Mouse (Mus musculus): ENCODE measurements around the gene Btf3l4.

DNA sequence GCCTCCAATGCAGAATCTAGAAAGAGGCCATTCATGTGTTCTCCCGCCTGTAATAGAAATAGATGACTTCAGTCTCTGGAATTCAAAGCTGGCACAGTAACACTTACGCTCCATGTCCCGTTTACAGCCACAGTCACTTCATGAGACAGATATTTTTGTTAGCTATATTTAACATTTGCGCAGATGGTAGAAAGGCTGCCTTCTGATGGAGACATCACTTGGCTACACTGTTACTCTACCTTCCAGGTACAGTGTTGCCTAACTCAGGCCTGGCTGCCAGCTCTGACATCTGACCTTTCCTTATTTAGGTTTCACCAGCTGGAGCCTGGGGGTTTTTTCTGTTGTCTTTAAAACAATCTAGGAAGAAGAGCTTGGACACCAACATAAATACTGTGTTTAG is 4.6 kb upstream of the Btf3l4 start:
- TF ChIP-seq POLR2A (IDR thresholded peaks at IDR 0.05; ENCODE audit: control insufficient read depth, low read depth, low read length) (no peak), CTCF (IDR thresholded peaks at IDR 0.05; ENCODE audit: control insufficient read depth, insufficient read depth, insufficient replicate concordance, low read depth, low read length) (no peak)
